Mouse (Mus musculus): Measurements from ENCODE around the gene Abca5. TPM values are rescaled to one million over a fixed set of nuclear protein-coding genes. Genes with fewer than 3 reads are reported as not detected.
"Not testable (repeated sequence)": the region's sequence is repeated elsewhere in the genome, so short reads cannot be mapped to it uniquely, and the experiment has no call there.

Gene Abca5
- polyA plus RNA-seq, 1 experiment from 2014 or later, result 5.5 TPM

DNA sequence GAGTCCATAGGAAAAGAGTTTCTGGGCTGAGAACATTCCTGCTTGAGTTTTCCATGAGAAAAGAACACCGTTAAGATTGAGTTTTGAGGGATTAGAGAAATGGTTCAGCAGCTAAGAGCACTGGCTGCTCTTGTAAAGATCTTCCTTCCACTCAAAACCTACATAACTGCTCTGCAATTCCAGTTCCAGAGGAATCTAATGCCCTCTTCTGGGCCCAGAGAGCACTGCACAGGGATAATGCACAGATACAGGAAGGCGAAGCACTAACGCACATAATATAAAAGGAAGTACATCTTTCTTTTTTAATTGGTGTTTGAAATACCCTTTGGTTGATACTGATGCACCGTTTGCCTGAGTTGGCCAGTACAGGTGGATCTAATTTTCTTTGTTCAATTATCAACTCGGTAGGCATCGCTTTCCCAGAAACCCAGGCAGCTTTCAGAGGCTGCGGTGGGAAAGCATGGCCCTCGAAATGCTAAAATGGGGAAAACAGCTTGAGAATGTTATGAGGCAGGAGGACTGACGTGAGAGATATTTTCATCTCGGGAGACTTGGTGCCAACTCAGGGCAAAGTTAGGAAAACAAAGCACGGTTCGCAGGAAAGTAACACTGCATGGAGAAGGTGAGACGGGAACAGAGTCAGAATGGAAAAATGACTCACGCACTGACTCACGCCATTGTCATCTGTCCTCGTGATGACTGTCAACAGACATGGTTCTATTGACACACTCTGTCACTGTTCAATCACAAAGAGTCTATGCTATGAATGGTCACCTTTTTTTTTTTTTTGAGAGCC lies 20.4 kb upstream of the Abca5 start:
- H3K9me3 ChIP-seq, result no peaks in the 10 kb centered on the region
- H3K27me3 ChIP-seq, result no peaks in the 10 kb centered on the region
- no peak overlapping the region for H3K9ac ChIP-seq (replicated peaks)
- H3K36me3 ChIP-seq, result no peaks in the 10 kb centered on the region
- H3K27ac ChIP-seq, result no peak overlapping the region
- no peak overlapping the region for H3K4me2 ChIP-seq (replicated peaks)
- H3K4me3 ChIP-seq (replicated peaks), result no peak overlapping the region
- no peak for ATAC-seq
- 75% methylated on average over 16 of the region's 16 CpGs for WGBS
- no peaks in the 10 kb centered on the region for H3K4me1 ChIP-seq (replicated peaks)

DNA sequence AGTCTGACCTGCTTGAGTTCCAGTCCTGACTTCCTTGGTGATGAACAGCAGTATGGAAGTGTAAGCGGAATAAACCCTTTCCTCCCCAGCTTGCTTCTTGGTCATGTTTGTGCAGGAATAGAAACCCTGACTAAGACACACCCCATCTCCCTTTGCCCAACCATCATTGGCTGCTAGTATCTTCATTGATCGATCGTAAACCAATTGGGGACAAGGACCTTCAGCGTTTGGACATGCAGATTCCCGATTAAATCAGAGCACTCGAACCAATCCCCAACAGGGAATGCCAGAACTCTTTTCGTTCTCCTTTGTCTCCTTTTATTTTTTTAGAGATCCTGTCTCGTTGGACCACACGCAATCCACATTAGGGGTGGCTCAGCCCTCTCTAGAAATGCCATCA lies 17.6 kb upstream of the Abca5 start:
- H3K4me1 ChIP-seq (replicated peaks); H3K4me3 ChIP-seq (replicated peaks); H3K36me3 ChIP-seq; H3K9me3 ChIP-seq; ATAC-seq; H3K4me2 ChIP-seq (replicated peaks); H3K27ac ChIP-seq; H3K27me3 ChIP-seq; H3K9ac ChIP-seq (replicated peaks): not testable (repeated sequence)
- 83% methylated on average over 9 of the region's 9 CpGs for WGBS

DNA sequence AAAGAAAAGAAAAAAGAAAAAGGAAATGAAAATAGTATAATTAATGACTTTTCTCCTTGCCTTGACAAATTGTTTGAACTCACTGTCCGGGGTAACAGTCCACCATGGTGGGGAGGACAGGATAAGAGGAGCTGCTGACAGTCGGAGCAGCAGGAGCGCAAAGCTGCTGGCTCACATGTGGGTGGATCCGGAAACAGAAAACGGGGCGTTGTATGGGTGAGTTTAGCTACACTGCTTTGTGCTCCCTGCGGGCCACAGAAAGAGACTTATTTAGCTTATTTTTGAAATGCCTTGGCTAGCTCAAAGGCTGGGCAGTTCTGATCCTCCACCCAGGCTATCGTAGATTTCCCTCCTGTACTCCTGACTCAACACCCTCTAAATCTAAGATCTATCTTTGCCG lies 16.7 kb upstream of the Abca5 start:
- Histone ChIP-seq H3K27me3 (no peaks in the 10 kb centered on the region), H3K9me3 (no peaks in the 10 kb centered on the region), H3K4me2 (replicated peaks) (no peak overlapping the region), H3K4me3 (replicated peaks) (no peak overlapping the region), H3K9ac (replicated peaks) (no peak overlapping the region), H3K4me1 (replicated peaks) (no peaks in the 10 kb centered on the region), H3K27ac (no peak overlapping the region), H3K36me3 (no peaks in the 10 kb centered on the region)
- no peak for ATAC-seq
- WGBS, result 92% methylated on average over 9 of the region's 9 CpGs

DNA sequence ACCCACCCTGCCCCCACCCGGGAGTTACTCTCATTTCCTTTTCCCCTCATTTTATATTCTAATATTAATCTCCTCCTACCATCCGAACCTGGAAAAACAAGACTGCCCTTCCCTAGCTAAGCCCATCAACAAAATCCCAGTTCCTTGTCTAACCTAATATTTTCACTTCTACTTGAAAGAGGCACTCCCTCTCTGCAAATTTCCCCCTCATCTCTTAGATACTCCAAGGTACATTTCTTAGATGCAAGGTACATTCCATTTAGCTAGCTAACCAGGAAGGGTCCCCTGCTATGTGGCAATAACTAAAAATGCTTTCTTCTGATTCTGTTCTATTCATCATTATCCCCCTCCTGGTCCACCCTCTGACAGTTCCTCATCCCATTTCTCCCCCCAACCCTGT lies 10.7 kb upstream of the Abca5 start:
- Histone ChIP-seq H3K9ac (replicated peaks) (no peak overlapping the region), H3K4me1 (replicated peaks) (no peaks in the 10 kb centered on the region), H3K9me3 (no peaks in the 10 kb centered on the region), H3K27me3 (no peaks in the 10 kb centered on the region), H3K27ac (no peak overlapping the region), H3K36me3 (no peaks in the 10 kb centered on the region), H3K4me3 (replicated peaks) (no peak overlapping the region), H3K4me2 (replicated peaks) (no peak overlapping the region)
- ATAC-seq, result no peak
- 82% methylated on average over 2 of the region's 2 CpGs for WGBS

DNA sequence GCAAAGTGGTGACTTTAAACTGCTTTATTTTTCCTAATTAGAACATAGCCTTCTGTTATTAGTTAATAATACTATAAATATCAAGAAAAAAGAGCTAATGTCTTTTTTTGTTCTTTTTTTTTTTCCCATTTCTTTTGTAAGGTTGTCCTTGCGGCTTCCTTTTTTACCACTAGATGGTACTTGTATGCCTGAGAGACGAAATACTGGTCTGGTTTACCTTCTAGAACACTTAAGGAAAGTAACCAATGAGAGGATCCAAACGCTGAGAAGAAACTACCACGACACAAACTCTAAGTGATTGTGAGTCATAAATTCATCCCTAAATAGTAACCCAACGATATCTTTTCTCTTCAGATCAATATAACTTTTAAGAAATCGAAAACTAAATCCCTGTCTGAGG lies 10.3 kb upstream of the Abca5 start:
- Histone ChIP-seq H3K4me2 (replicated peaks) (no peak overlapping the region), H3K27me3 (no peaks in the 10 kb centered on the region), H3K27ac (no peak overlapping the region), H3K9ac (replicated peaks) (no peak overlapping the region), H3K4me1 (replicated peaks) (no peaks in the 10 kb centered on the region), H3K4me3 (replicated peaks) (no peak overlapping the region), H3K36me3 (no peaks in the 10 kb centered on the region), H3K9me3 (no peaks in the 10 kb centered on the region)
- ATAC-seq, result no peak
- WGBS, result 76% methylated on average over 6 of the region's 6 CpGs

DNA sequence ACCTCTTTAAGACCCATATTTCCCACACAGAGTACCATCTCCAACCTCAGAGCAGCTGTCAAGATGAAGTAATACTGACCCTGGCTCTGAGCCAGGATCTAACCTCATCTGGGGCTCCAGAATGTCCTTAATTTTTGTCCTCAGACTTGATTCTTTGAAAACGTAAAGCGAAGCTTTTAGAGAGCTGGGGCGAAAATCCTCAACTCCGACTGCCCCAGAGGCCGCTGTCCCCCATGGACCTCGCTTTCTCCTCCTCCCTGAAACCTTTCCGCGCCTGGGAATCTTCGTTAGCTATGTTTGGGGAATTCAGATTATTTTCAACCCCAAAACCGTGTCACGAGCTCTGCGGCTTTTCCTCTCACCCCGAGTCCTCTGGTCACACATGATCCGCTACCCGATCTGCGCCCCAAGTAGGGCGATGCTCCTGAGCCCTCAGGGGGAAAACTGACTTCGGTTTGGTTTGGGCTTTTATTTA lies 665 bp downstream of the Abca5 start:
- Histone ChIP-seq H3K36me3 (no peaks in the 10 kb centered on the region), H3K4me3 (replicated peaks) (peak overlapping the region; percentile 79), H3K9ac (replicated peaks) (peak overlapping the region; percentile 84), H3K9me3 (no peaks in the 10 kb centered on the region), H3K4me1 (replicated peaks) (peaks cover 5% of the 10 kb centered on the region; the same call in 1 of the 2 replicates), H3K4me2 (replicated peaks) (peak overlapping the region; percentile 85), H3K27me3 (peaks cover 10% of the 10 kb centered on the region), H3K27ac (0 out of 2 replicates have a peak overlapping the region, but pooled peaks have one; percentile 19)
- peak; percentile 67 for ATAC-seq
- WGBS, result under 1% methylated on average over 18 of the region's 18 CpGs

DNA sequence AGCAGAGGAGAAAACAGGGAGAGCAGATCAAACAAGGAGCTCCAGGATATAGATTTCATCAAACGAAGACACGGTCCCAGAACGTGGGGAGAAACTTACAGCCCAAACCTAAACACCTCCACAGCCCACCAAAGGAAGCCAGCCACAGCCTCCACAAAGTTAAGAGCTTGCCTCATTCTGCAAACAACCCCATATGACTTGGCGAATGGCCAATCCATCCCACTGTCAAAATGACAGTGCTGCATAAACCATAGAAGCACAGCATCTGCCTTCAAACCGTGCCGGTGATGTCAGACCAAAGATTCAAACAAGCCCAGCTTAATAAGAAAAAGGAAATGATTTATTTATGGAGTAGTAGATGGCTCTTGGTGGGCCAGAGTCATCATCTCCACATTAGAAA lies 7.4 kb downstream of the Abca5 start:
- Histone ChIP-seq H3K27me3 (0 out of 2 replicates have a peak, but pooled peaks cover 2% of the 10 kb centered on the region), H3K9me3 (no peaks in the 10 kb centered on the region), H3K4me3 (replicated peaks) (no peak overlapping the region), H3K4me1 (replicated peaks) (0 out of 2 replicates have a peak, but pooled peaks cover 2% of the 10 kb centered on the region), H3K27ac (no peak overlapping the region), H3K9ac (replicated peaks) (no peak overlapping the region), H3K4me2 (replicated peaks) (no peak overlapping the region), H3K36me3 (no peaks in the 10 kb centered on the region)
- ATAC-seq, result no peak
- WGBS, result 79% methylated on average over 6 of the region's 6 CpGs

DNA sequence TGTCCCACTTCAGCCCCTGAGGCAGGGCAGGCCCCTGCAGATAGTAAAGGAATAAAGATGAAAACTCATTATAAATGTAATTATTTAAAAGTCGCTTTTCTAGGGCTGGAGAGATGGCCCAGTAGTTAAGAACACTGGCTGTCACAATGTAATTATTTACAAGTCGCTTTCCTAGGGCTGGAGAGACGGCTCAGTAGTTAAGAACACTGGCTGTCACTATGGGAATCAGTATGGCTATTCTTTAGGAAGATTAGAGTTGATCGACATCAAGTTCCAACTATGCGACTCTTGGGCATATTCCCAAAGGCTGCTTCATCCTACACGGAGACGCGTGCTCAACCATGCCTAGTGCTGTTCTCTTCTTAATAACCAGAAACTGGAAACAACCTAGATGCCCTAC lies 15.2 kb downstream of the Abca5 start:
- H3K4me2 ChIP-seq (replicated peaks), result no peak overlapping the region
- ATAC-seq, result no peak
- no peaks in the 10 kb centered on the region for H3K9me3 ChIP-seq
- no peak overlapping the region for H3K4me3 ChIP-seq (replicated peaks)
- H3K9ac ChIP-seq (replicated peaks), result no peak overlapping the region
- 25% methylated on average over 8 of the region's 8 CpGs for WGBS
- no peak overlapping the region for H3K27ac ChIP-seq
- H3K36me3 ChIP-seq, result no peaks in the 10 kb centered on the region
- H3K4me1 ChIP-seq (replicated peaks), result no peaks in the 10 kb centered on the region
- no peaks in the 10 kb centered on the region for H3K27me3 ChIP-seq

DNA sequence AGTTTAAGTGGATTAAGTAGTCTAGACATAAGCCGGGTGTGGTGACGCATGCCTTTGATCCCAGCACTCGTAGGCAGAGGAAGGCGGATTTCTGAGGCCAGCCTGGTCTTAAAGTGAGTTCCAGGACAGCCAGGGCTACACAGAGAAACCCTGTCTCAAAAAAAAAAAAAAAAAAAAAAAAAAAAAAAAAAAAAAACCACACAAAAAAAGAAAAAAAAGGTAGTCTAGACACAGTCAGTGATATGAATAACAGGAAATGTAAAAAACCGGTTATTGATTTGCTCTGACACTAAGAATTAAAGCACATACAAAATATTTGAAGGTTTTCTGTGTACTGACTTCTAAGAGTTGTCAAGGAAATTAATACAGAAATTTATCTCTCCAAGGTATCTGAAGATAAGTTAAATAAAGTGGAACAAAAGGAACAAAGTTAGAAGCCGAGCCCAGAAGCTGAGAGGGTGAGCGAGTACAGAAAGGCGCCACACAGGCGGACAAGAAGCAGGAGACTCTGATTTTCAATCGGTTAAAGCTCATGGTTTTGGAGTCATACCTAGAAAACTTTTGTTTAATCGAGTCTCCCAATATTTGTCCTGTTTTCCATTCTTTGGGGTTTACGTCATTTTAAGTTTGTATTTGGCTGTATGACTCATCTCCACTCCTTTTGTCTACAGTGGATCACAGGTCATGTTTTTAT lies 30.9 kb downstream of the Abca5 start:
- WGBS, result 81% methylated on average over 12 of the region's 12 CpGs

DNA sequence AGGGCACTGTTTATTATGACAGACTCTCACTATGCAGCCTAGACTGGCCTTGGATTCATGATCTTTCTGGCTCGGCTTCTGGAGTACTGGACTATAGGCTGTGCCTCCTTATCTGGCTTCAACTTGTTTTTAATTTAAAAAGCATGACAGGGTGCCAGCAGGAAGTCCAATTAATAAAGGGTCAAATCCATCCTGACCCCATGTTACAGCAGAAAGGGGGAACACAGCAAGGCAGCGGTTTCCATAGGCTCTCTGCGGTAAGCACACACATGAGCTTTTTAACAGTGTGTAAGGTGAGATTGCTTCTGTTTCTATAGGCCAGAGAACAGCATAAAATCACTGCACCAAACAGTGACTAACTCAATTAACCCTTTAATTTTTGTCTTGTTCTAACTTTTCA lies 34.1 kb downstream of the Abca5 start:
- WGBS, result 31% methylated on average over 3 of the region's 3 CpGs
- no peak for ATAC-seq
- Histone ChIP-seq H3K4me2 (replicated peaks) (no peak overlapping the region), H3K27me3 (no peaks in the 10 kb centered on the region), H3K4me3 (replicated peaks) (no peak overlapping the region), H3K4me1 (replicated peaks) (0 out of 2 replicates have a peak, but pooled peaks cover 3% of the 10 kb centered on the region), H3K9me3 (no peaks in the 10 kb centered on the region), H3K9ac (replicated peaks) (no peak overlapping the region), H3K36me3 (no peaks in the 10 kb centered on the region), H3K27ac (no peak overlapping the region)

More for the DNA sequence above, 30.9 kb downstream of the Abca5 start:
- no peak for ATAC-seq
- H3K27ac ChIP-seq, result no peak overlapping the region
- H3K9ac ChIP-seq (replicated peaks), result no peak overlapping the region
- H3K4me3 ChIP-seq (replicated peaks), result no peak overlapping the region
- 0 out of 2 replicates have a peak, but pooled peaks cover 3% of the 10 kb centered on the region for H3K4me1 ChIP-seq (replicated peaks)
- no peaks in the 10 kb centered on the region for H3K27me3 ChIP-seq
- no peaks in the 10 kb centered on the region for H3K36me3 ChIP-seq
- H3K4me2 ChIP-seq (replicated peaks), result no peak overlapping the region
- H3K9me3 ChIP-seq, result no peaks in the 10 kb centered on the region

DNA sequence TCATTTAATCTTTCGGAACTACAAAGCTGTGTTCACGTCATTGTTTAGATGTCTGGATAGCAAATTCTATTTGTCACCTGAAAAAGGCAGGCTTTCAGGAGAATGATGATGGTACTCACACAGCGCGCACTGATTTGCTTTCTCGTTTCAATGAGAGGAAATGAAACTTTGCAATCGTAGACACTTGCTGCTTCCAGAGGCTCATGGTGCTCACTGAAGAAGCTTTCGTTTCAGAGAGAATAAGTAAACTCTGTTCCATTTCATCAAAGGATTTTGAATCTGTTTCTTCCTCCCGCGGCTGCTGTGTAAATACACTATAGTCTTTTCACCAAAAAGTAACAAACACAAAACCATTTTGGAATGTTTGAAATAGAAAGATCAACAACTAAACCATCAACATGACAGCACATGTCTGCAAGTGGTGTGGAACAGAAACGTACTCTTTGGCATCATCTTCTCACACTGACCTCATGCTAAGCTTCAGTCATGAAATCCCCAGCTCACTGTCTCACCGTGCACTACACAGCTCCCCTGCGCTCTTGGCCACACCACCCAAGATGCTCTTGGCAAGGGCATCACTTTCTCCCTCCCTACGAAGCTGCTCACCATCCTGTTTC lies 39.5 kb downstream of the Abca5 start:
- no peak for ATAC-seq
- WGBS, result 80% methylated on average over 13 of the region's 13 CpGs
- H3K27ac ChIP-seq, result no peak overlapping the region
- no peak overlapping the region for H3K9ac ChIP-seq (replicated peaks)
- no peaks in the 10 kb centered on the region for H3K4me1 ChIP-seq (replicated peaks)
- no peak overlapping the region for H3K4me2 ChIP-seq (replicated peaks)
- H3K36me3 ChIP-seq, result no peaks in the 10 kb centered on the region
- no peaks in the 10 kb centered on the region for H3K9me3 ChIP-seq
- H3K4me3 ChIP-seq (replicated peaks), result no peak overlapping the region
- no peaks in the 10 kb centered on the region for H3K27me3 ChIP-seq

DNA sequence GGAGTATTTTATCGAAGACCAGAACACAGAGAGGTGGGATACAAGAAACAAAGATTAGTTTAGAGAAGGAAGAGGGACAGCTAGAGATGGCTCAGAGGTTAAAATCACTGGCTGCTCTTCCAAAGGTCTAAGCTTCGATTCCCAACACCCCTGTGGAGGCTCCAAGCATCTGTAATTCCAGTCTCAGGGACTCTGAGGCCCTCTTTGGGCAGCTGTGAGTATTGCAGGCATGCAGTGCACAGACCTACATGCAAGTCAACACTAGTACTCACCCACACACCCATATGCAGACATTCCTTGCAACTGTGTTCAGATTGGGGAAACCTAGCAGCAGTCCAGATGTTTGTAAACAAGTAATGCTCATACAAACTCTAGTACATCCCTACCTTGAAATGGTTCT lies 46.9 kb downstream of the Abca5 start:
- WGBS, result 79% methylated on average over 2 of the region's 2 CpGs
- ATAC-seq, result no peak

More for the DNA sequence above, 46.9 kb downstream of the Abca5 start:
- Histone ChIP-seq H3K4me1 (replicated peaks) (no peaks in the 10 kb centered on the region), H3K4me3 (replicated peaks) (no peak overlapping the region), H3K9ac (replicated peaks) (no peak overlapping the region), H3K4me2 (replicated peaks) (no peak overlapping the region), H3K36me3 (peaks cover 7% of the 10 kb centered on the region; the same call in 1 of the 2 replicates), H3K27me3 (no peaks in the 10 kb centered on the region), H3K9me3 (no peaks in the 10 kb centered on the region), H3K27ac (no peak overlapping the region)
